Mouse (Mus musculus) mouse trophoblast stem cell (cell line): Measurements from ENCODE around the gene Cbr4.

Experiments used
- in situ Hi-C, 2 experiments: fragments of 300-500 bp; cut with MseI, MboI; formaldehyde crosslinking; loops; 2 replicates in 1 of 2; 3 replicates in 1 of 2; pipeline ENCODE4 v1.15.1; 2025

Gene Cbr4

GRCm38 (mm10) chr8:61549585-61549984 lies 62.1 kb downstream of the Cbr4 start:
- in situ Hi-C loops = loop anchor here (10.0 to 25.0 kb wide), 3 partner anchors 135 to 513 kb away; no protein-coding TSS in a partner anchor

GRCm38 (mm10) chr8:61550006-61550748 lies 62.6 kb downstream of the Cbr4 start:
- in situ Hi-C loops = no loop called here

GRCm38 (mm10) chr8:61552221-61552620 lies 64.7 kb downstream of the Cbr4 start:
- in situ Hi-C loops = no loop called here

GRCm38 (mm10) chr8:61552755-61553402 lies 65.3 kb downstream of the Cbr4 start:
- in situ Hi-C loops = no loop called here

- in situ Hi-C loops = no loop called here
Measured at GRCm38 (mm10) chr8:61555343-61555742, 67.8 kb downstream of the Cbr4 start.

- in situ Hi-C loops = no loop called here
Measured at GRCm38 (mm10) chr8:61556219-61556618, 68.7 kb downstream of the Cbr4 start.
